Mouse (Mus musculus) liver, adult 2 months (tissue): ENCODE data around the gene 1110051M20Rik. TPM values are rescaled to one million over a fixed set of nuclear protein-coding genes. Genes with fewer than 3 reads are reported as not detected.

Source experiments
- DNase-seq: peaks from one replicate; pipeline ENCODE4 v3.0.0-alpha.2; 2011; ENCODE audit warnings: low read depth, low spot score; ENCODE audit errors: extremely low read depth
- H3K27ac ChIP-seq: fragments of 200-500 bp; replicated peaks from 2 replicates; pipeline ENCODE4 v1.5.1; 2012; ENCODE audit warnings: low read depth, mild to moderate bottlenecking, control low read depth, inconsistent platforms, low read length; ENCODE audit not compliant: insufficient read depth
- H3K27me3 ChIP-seq: fragments of 200-500 bp; 2 replicates; pipeline ENCODE4 v1.6.1; 2012; ENCODE audit warnings: mild to moderate bottlenecking, moderate library complexity, low read length, inconsistent platforms; ENCODE audit not compliant: control insufficient read depth, insufficient read depth
- H3K36me3 ChIP-seq: fragments of 200-500 bp; 2 replicates; pipeline ENCODE4 v1.6.1; 2012; ENCODE audit warnings: low read length, inconsistent platforms; ENCODE audit not compliant: control insufficient read depth, insufficient read depth
- H3K4me1 ChIP-seq: fragments of 200-500 bp; 2 replicates; pipeline ENCODE4 v1.6.1; 2011; ENCODE audit warnings: low read length; ENCODE audit not compliant: control insufficient read depth, insufficient read depth
- H3K4me3 ChIP-seq: fragments of 200-500 bp; 2 replicates; pipeline ENCODE4 v1.5.1; 2011; ENCODE audit warnings: low read depth, mild to moderate bottlenecking, control low read depth, low read length, moderate library complexity; ENCODE audit not compliant: insufficient read depth
- H3K79me2 ChIP-seq: fragments of 200-500 bp; 2 replicates; pipeline ENCODE4 v1.6.1; 2012; ENCODE audit warnings: inconsistent platforms, mild to moderate bottlenecking, low read length, moderate library complexity; ENCODE audit not compliant: control insufficient read depth, insufficient read depth
- H3K9ac ChIP-seq: fragments of 200-500 bp; 2 replicates; pipeline ENCODE4 v1.6.1; 2012; ENCODE audit warnings: low read depth, mild to moderate bottlenecking, control low read depth, inconsistent platforms, low read length
- CTCF ChIP-seq: fragments of 200-500 bp; IDR thresholded peaks from 2 replicates; pipeline ENCODE4 v1.5.1; 2011; ENCODE audit warnings: low read depth, low read length, control low read depth
- POLR2A ChIP-seq: fragments of 200-500 bp; IDR thresholded peaks from 2 replicates; pipeline ENCODE4 v1.6.1; 2011; ENCODE audit warnings: low read length, control low read depth; ENCODE audit not compliant: insufficient read depth; ENCODE audit errors: extremely low read depth
- WGBS: fragments of 180-500 bp; shearing (Covaris S2); methylation state at CpG from one replicate; pipeline ENCODE4 v1.1.7; 2018; 5-methylcytosine and 5-hydroxymethylcytosine counted together
- polyA plus RNA-seq: library from polyadenylated mRNA; depleted of rRNA; stranded (reverse); fragments of >200 nt; gene quantifications from 2 replicates; pipeline ENCODE4 v1.2.3, GENCODE M21; 2012
- total RNA-seq: library from RNA; depleted of rRNA; stranded (reverse); fragments of >200 nt; gene quantifications from 2 replicates; pipeline ENCODE4 v1.2.3, GENCODE M21; 2014

Gene 1110051M20Rik
- total and polyA plus RNA-seq, 2 experiments, result 2.8 to 3.6 TPM

GRCm38 (mm10) chr2:91302845-91303244 is 141.7 kb downstream of the 1110051M20Rik start:
- H3K9ac ChIP-seq, result no peak overlapping the region
- H3K79me2 ChIP-seq, result no peaks in the 10 kb centered on the region
- no peaks in the 10 kb centered on the region for H3K36me3 ChIP-seq
- no peak overlapping the region for H3K27ac ChIP-seq
- no peaks in the 10 kb centered on the region for H3K4me1 ChIP-seq
- no peaks in the 10 kb centered on the region for H3K27me3 ChIP-seq
- TF ChIP-seq POLR2A (no peak), CTCF (no peak)
- no peak for DNase-seq
- 82% methylated on average over 3 of the region's 3 CpGs for whole genome bisulfite sequencing
- H3K4me3 ChIP-seq, result no peak overlapping the region

GRCm38 (mm10) chr2:91301836-91302235 is 142.7 kb downstream of the 1110051M20Rik start:
- DNase-seq, result no peak
- Histone ChIP-seq H3K79me2 (no peaks in the 10 kb centered on the region), H3K4me3 (no peak overlapping the region), H3K27me3 (no peaks in the 10 kb centered on the region), H3K9ac (no peak overlapping the region), H3K4me1 (no peaks in the 10 kb centered on the region), H3K36me3 (no peaks in the 10 kb centered on the region), H3K27ac (no peak overlapping the region)
- WGBS, result 94% methylated on average over 2 of the region's 2 CpGs
- TF ChIP-seq CTCF, result no peak
- no peak for TF ChIP-seq POLR2A

- Histone ChIP-seq H3K9ac (no peak overlapping the region), H3K27me3 (no peaks in the 10 kb centered on the region), H3K79me2 (no peaks in the 10 kb centered on the region), H3K27ac (no peak overlapping the region), H3K4me1 (no peaks in the 10 kb centered on the region), H3K4me3 (no peak overlapping the region), H3K36me3 (no peaks in the 10 kb centered on the region)
- DNase-seq, result no peak
- whole genome bisulfite sequencing, result 92% methylated on average over 2 of the region's 2 CpGs
- TF ChIP-seq CTCF, result no peak
- no peak for TF ChIP-seq POLR2A
Measured at GRCm38 (mm10) chr2:91300784-91301183, 143.7 kb downstream of the 1110051M20Rik start.

- Histone ChIP-seq H3K27me3 (no peaks in the 10 kb centered on the region), H3K27ac (no peak overlapping the region), H3K9ac (no peak overlapping the region), H3K4me1 (no peaks in the 10 kb centered on the region), H3K79me2 (no peaks in the 10 kb centered on the region), H3K36me3 (no peaks in the 10 kb centered on the region), H3K4me3 (no peak overlapping the region)
- TF ChIP-seq CTCF (no peak), POLR2A (no peak)
- no peak for DNase-seq
- 89% methylated on average over 3 of the region's 3 CpGs for WGBS
Measured at GRCm38 (mm10) chr2:91299156-91299555, 145.3 kb downstream of the 1110051M20Rik start.

- Histone ChIP-seq H3K79me2 (no peaks in the 10 kb centered on the region), H3K4me1 (no peaks in the 10 kb centered on the region), H3K27me3 (no peaks in the 10 kb centered on the region), H3K4me3 (no peak overlapping the region), H3K27ac (no peak overlapping the region), H3K9ac (no peak overlapping the region), H3K36me3 (no peaks in the 10 kb centered on the region)
- WGBS, result 93% methylated on average over 5 of the region's 5 CpGs
- DNase-seq, result no peak
- TF ChIP-seq POLR2A (no peak), CTCF (no peak)
Measured at GRCm38 (mm10) chr2:91295895-91296294, 148.6 kb downstream of the 1110051M20Rik start.

GRCm38 (mm10) chr2:91294226-91294625 is 150.3 kb downstream of the 1110051M20Rik start:
- Histone ChIP-seq H3K27me3 (no peaks in the 10 kb centered on the region), H3K27ac (no peak overlapping the region), H3K79me2 (no peaks in the 10 kb centered on the region), H3K36me3 (no peaks in the 10 kb centered on the region), H3K4me3 (no peak overlapping the region), H3K4me1 (no peaks in the 10 kb centered on the region), H3K9ac (no peak overlapping the region)
- 96% methylated on average over 3 of the region's 3 CpGs for WGBS
- TF ChIP-seq POLR2A, result no peak
- TF ChIP-seq CTCF, result no peak
- DNase-seq, result no peak
